Mouse (Mus musculus) CH12.LX (cell line): Measurements from ENCODE around the gene Aqr.

Experiments
- CTCF ChIP-seq, 2 experiments: IDR thresholded peaks in 1 of 2; conservative IDR thresholded peaks in 1 of 2; 2 replicates each; pipeline ENCODE4 v1.5.1; 2011 to 2012; ENCODE audit warnings: low read depth in 2 of 2, low read length in 2 of 2, improper control_type of control experiment in 1 of 2, inconsistent platforms in 1 of 2, mild to moderate bottlenecking in 1 of 2, moderate library complexity in 1 of 2
- POLR2A ChIP-seq: IDR thresholded peaks from 2 replicates; pipeline ENCODE4 v1.6.1; 2011; ENCODE audit warnings: low read depth, mild to moderate bottlenecking, improper control_type of control experiment, low read length
- POLR2AphosphoS2 ChIP-seq: IDR thresholded peaks from 2 replicates; pipeline ENCODE4 v1.6.1; 2011; ENCODE audit warnings: low read depth, low read length, improper control_type of control experiment
- RAD21 ChIP-seq: IDR thresholded peaks from 2 replicates; pipeline ENCODE4 v1.6.1; 2011; ENCODE audit warnings: low read depth, mild to moderate bottlenecking, low read length, improper control_type of control experiment, moderate library complexity

DNA sequence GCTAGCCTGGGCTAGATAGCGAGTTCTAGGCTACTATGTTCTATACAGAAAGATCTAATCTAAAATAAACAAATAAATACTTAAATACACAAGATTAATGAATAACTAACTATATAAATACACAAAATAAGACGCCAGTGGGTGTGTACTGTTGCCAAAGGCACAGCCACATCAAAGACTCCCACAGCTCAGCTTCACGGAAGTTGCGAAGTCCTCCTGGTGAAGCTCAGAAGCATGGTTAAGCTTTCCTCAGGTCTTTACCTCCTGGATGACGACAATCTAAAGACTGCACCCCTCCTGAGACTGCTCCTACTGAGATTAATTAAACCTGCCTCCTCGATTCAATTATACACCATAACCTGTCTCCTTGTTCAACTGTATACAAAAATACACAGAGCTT is 33.6 kb downstream of the Aqr start:
- TF ChIP-seq CTCF (conservative IDR thresholded peaks at IDR 0.05 in 1 of 2, IDR thresholded peaks at IDR 0.05 in 1 of 2; ENCODE audit: low read depth in 2 of 2, low read length in 2 of 2) (no peak), RAD21 (no peak), POLR2A (no peak), POLR2AphosphoS2 (no peak)
